Mouse (Mus musculus): ENCODE data around the gene Tnfaip6.

The Tnfaip6 gene

DNA sequence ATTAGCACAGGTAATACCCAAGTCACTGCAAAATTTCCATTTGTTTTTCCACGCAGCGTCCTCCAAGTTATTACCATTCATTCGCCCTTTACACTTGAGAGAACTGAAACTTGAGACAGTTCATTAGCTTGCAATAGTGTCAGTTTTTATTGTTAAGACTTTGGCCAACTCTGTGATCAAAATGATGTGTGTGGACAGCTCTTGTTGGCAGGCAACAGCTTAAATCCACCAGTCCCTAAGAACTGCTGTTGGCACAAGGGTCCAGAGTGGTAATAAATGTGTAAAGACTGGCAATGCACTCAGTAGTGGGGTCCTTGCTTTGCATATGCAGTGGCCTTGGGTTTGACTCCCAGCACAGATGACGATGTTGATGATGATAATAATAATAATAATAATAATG, 14.5 kb downstream of the Tnfaip6 start:
- in situ Hi-C loops (cut with MboI, MseI) = no loop called here

DNA sequence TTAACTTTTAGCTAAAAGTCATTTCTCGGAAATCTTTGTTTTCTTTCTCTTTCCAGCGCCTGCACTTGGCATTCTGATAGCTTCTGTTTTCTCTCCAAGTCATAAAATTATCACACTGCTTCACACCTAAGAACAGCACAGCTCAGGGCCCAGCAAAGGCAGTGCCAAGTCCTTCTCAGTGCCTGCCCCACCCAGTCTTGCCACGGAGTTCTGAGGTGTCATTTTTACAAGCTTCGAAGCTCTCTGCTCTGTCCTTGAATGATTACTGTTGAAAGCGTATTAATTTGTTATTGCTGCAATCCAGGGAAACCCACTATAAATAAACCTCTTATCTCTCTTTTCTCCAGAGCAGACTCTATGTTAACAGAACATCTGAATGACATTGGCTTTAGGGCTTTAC, 15.7 kb downstream of the Tnfaip6 start:
- in situ Hi-C loops (cut with MboI, MseI) = no loop called here

DNA sequence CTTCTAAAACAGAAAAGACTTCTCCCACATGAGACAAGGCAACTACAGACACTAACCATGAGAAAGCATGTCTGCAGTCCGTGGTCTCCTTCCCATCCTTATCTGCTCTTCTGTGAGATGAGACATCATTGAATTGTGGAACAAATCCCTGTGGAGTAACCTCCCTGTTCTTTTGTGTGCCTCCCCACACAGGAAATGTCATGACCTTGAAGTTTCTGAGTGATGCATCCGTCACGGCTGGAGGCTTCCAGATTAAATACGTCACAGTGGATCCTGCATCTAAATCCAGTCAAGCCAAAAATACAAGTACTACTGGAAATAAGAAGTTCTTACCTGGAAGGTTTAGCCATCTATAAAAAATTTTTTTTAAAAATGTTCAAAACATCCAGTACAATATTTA, 17.8 kb downstream of the Tnfaip6 start:
- in situ Hi-C loops (cut with MboI, MseI) = no loop called here

DNA sequence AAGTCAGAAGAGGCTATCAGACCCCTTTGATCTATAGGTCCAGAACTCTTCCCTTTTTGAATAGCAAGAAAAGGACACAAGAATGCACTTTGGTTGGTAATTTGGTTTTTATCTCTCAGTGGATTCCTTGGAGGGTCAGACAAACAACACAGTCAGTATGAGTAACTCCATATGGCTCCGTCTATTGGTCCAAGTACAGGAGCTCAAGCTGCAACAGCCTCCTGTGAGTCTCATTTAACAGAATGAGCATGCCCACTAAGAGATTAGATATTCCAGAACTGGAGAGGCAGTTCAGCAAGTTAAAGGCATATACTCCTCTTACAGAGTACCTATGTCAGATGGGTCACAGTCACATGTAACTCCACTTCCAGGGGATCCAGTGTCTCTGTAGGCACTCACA, 19.3 kb downstream of the Tnfaip6 start:
- in situ Hi-C loops (cut with MboI, MseI) = no loop called here

DNA sequence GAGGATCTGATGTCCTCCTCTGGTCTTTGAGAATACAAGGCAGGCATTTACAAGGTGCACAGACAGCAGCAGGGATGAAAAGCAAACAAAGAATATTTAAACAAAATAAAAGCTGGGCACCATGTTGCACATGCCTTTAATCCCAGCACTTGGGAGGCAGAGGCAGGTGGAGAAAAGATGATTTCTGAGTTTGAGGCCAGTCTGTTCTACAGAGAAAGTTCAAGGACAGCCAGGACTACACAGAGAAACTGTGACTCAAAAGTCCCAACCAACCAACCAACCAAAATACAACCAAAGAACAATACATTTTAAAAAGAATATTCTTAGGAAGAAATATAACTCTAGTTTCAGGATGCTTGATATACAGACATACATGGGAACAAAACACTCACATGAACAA, 19.9 kb downstream of the Tnfaip6 start:
- in situ Hi-C loops (cut with MboI, MseI) = no loop called here

DNA sequence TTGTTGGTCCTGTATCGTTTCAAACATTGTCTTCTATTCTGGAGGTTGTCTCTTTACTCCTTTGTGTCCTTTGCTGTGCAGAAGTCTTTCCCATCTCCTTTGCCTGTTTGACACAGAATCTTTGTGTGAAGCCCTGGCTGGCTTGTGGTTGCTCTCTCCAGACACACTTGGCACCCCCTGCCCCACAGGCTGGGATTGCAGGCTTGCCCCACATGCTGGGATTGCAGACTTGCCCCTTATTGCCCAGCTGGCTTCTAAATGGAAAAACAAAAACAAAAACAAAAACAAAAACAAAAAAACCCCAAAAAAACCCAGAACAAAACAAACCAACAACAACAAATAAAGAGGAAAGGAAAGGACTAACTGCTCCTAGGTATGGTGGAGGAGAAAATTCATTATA, 30.8 kb downstream of the Tnfaip6 start:
- in situ Hi-C loops (cut with MboI, MseI) = no loop called here

DNA sequence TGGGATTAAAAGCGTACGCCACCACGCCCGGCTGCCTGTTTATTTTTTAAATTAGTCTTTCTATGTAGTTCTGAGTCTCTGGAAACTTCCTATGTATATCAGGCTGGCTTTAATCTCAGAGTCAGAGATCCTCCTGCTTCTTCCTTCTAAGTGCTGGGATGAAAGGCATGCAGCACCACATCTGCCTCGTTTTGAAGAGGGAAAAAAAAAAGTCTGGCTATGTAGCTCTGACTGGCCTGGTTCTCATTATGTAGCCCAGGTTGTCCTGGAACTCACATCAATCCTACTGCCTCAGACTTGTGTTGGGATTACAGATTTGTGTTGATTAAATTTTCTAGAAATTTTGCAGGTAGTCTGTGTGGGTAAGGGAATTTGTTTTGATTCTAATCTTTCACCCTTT, 33.0 kb downstream of the Tnfaip6 start:
- in situ Hi-C loops (cut with MboI, MseI) = no loop called here

DNA sequence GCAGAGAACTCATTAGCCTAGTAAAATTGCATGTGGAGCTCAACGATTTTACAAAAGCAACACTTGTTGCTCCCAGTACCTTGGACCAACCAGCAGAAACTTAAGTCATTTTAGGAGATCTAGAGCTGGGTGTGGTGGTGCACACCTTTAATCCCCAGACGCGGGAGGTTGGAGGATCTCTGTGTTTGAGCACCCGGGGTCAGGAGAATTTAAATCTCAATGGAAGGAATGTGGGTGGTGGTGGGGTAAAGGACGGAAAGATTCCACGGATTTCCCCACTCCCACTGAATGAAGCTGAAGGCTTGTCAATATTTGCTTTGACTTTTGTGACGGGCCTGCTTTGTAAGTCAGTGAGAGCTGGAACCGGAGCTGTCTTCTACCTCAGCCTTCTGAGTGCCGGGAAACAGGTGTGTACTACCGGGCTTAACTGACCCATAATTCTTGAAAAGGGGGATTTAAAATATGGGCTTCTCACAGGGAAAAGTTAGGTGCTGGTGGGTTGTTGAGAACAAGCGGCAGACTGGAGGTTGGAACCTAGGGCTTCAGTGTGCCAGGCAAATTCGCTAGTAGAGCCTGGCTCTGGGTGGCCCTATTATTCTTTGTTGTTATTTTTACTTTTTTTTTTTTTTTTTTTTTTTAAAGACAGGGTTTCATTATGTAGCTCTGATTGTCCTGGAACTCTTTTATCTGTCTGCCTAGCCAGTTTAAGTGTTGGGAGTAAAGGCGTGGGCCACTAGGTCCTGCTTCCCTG, 33.6 kb downstream of the Tnfaip6 start:
- in situ Hi-C loops (cut with MboI, MseI) = no loop called here

DNA sequence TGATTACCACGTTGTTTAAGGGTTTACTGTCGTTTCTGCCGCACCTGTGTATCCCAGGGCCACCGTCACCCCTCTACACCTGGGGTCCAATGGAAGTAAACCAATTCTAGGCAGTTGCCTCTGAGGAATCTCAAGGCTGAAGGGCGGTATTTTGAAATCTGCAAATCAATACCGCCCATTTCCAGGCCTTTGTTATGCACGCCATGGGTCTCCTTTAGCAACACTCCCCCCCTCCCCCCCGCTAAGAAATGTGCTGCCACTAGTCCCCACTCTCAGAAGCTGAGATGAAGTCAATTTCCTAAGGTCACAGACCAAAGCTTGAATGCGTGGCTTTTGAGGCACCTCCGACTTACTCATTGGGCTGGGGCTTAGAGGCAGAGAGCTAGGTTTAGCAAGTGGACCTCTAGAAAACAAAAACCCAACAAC, 34.3 kb downstream of the Tnfaip6 start:
- in situ Hi-C loops (cut with MboI, MseI) = no loop called here

DNA sequence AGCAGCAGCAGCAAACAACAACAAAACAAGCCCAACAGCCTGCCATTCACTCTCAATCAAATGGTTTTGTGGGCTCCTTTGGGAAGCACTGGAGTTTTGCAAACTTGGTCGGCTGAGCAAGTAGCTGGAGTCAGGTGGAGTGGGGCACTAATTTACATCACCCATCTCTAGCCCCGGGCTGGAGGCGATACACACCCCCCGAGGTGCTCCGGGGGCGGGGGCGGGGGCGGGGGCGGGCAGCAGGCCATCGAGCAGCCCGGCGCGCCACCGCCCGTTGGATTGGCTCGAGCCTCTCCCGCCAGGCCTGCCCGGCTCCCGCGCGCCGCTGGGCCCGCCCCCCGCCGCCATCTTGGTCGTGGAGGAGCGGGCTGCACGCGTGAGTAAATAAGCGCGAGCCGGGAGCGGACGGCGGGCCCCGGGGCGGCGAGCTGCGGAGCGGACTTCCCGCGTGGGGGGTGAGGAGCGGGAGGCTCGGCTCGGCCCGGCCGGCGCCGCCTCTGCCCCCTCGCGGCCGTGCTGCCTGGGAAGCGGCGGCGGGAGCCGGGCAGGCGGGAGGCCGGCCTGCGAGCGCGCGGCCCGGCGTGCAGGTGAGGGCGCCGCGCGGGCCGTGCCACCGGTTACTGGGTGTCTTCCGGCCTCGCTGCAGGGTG, 34.8 kb downstream of the Tnfaip6 start, which contains the start of gene Rif1:
TSS of gene Rif1 (plus strand) at position 342 of the 650 bp plus-strand sequence.
- in situ Hi-C loops (cut with MboI, MseI) = no loop called here

DNA sequence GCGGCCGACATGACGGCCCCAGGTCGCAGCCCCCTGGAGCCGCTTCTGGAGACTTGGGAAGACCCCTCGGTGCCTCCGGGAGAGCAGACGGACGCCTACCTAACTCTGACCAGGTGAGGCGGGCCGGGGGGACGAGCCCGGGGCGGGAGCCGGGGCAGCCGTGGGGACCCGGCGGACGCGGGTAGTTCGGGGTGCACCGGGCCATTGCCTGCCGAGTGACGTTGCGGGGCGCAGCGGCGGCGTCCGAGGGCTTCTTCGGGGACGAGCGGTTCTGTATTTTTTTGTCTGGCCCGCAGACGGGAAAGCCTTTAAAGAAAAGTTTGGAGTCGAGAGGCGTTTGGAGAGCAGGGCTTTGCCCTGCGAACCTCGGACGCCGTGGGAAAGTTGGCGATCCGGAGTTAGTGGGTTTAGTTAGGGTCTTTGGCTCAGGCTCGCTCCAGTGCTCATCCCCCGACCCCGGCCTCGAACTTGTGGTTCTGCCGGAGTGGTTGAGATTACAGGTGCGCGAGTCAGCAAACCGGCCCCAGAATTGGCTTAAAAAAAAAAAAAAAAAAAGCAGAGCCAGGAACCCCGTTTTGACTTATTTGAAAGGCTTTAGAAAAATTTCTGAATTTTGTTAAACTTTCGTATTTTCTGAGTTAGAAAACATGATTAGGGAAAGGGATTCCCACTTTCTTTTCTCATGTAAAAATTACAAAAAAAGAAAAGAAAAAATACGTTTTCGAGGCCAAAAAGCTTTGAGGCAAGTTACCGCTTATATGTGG, 35.5 kb downstream of the Tnfaip6 start:
- in situ Hi-C loops (cut with MboI, MseI) = no loop called here

DNA sequence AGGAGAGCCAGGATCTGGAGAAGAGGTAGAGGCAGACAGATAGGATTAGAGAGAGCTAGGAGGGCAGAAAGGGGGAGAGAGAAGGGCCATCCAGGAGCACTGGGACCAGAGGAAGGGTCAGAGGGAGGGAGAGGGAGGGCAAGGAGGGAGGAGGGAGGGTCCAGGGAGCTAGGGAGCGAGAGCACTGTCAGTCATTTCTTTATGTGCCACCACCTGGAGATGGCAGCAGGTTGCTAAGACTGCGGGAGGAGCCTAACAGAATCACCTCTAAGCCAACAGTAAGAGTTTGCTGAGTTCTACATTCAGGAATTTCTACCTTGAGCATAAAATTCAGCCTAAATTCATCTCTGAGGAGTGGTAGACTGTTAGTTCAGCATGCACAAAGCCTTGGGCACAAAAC, 40.9 kb downstream of the Tnfaip6 start:
- in situ Hi-C loops (cut with MboI, MseI) = no loop called here

DNA sequence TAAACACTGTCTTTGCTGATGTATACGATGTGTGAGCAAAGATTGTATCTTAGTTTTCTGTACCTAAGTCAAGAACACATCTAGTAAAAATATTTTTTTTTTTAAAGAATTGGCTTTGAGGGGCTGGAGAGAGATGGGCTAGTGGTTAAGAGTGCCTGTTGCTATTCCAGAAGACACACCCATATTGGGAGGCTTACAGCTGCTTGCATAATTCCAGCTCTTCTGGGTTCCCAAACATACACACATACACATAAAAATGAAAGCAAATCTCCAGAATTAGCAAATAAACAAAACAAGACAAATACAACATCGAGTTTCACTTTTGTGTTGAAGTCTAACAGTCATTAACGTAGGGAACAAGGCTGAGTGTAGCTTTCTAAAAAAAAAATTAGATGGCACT, 46.2 kb downstream of the Tnfaip6 start:
- in situ Hi-C loops (cut with MboI, MseI) = no loop called here

DNA sequence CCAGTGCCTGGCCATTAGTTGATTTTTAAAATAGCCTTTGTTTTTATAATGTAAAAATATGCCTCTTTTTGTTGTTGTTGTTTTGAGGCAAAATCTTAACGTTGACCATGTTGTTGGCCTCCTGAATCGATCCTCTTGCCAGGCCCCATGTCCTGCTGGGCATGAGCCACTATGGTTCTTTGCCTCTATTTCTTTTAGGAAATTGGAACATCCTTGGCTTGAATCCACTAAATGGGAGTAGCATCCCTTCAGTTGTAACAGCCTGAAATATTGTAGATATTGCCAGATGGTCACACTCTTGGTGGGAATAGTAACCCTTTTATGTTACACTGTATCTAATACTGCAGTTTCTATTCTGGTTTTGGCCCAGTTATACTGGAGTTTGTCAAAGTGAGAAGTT, 46.8 kb downstream of the Tnfaip6 start:
- in situ Hi-C loops (cut with MboI, MseI) = no loop called here

Data from T-helper 1 cell (primary cell).